Mouse (Mus musculus) midbrain, embryonic 14.5 days (tissue): ENCODE data around the gene Pcbp3. TPM values are rescaled to one million over a fixed set of nuclear protein-coding genes. Genes with fewer than 3 reads are reported as not detected.
A peak's percentile ranks its signal among the peaks of the same experiment; 100 is the strongest.

ENCODE experiments used
- ATAC-seq: fragments of 200-750 bp; cut with Nextera tagmentation; 2 replicates; pipeline ENCODE4 v1.8.0; 2017; ENCODE audit warnings: moderate number of reproducible peaks, moderate library complexity; ENCODE audit not compliant: low FRiP score, low TSS enrichment
- DNase-seq: peaks from one replicate; pipeline ENCODE4 v3.0.0-alpha.2; 2015
- H3K27ac ChIP-seq: fragments of 300-500 bp; sonication (generic); replicated peaks from 2 replicates; pipeline ENCODE4 v1.5.1; 2014; ENCODE audit warnings: mild to moderate bottlenecking, low read depth, low read length, moderate library complexity
- H3K27me3 ChIP-seq: fragments of 300-500 bp; sonication (generic); 2 replicates; pipeline ENCODE4 v1.6.1; 2014; ENCODE audit warnings: low read length, control low read depth, mixed read lengths; ENCODE audit not compliant: control insufficient read depth, insufficient read depth
- H3K36me3 ChIP-seq: fragments of 300-500 bp; sonication (generic); 2 replicates; pipeline ENCODE4 v1.6.1; 2014; ENCODE audit warnings: low read length, control low read depth; ENCODE audit not compliant: control insufficient read depth, insufficient read depth
- H3K4me1 ChIP-seq: fragments of 300-500 bp; sonication (generic); 2 replicates; pipeline ENCODE4 v1.6.1; 2014; ENCODE audit warnings: mild to moderate bottlenecking, antibody characterized with exemption, low read length, control low read depth; ENCODE audit not compliant: control insufficient read depth, insufficient read depth
- H3K4me2 ChIP-seq: fragments of 300-500 bp; sonication (generic); 2 replicates; pipeline ENCODE4 v1.6.1; 2014; ENCODE audit warnings: mild to moderate bottlenecking, low read length, moderate library complexity
- H3K4me3 ChIP-seq: fragments of 300-500 bp; sonication (generic); replicated peaks from 2 replicates; pipeline ENCODE4 v1.5.1; 2014; ENCODE audit warnings: low read depth, low read length
- H3K9ac ChIP-seq: fragments of 300-500 bp; sonication (generic); replicated peaks from 2 replicates; pipeline ENCODE4 v1.6.1; 2014; ENCODE audit warnings: mild to moderate bottlenecking, low read length, moderate library complexity
- H3K9me3 ChIP-seq: fragments of 300-500 bp; sonication (generic); 2 replicates; pipeline ENCODE4 v1.6.1; 2016; ENCODE audit warnings: low read length, control low read depth, mixed read lengths; ENCODE audit not compliant: control insufficient read depth
- WGBS: fragments of 180-500 bp; shearing (Covaris S2); extraction: QIAGEN DNeasy Blood & Tissue Kit; methylation state at CpG from one replicate; pipeline ENCODE4 v1.1.7; 2014; 5-methylcytosine and 5-hydroxymethylcytosine counted together
- polyA plus RNA-seq: library from polyadenylated mRNA; unstranded; fragments of >200 nt; fragmentation: Nextera tagmentation; extraction: Ambion mirVana; gene quantifications from 2 replicates; pipeline ENCODE4 v1.2.1, GENCODE M21; 2014

Gene Pcbp3
- polyA plus RNA-seq, 1 experiment from 2014 or later: 37.3 TPM

GRCm38 (mm10) chr10:76956200-76956599, 5.5 kb downstream of the Pcbp3 start:
- Histone ChIP-seq H3K9ac (no peak overlapping the region), H3K27ac (no peak overlapping the region), H3K4me2 (no peak overlapping the region), H3K9me3 (no peaks in the 10 kb centered on the region), H3K27me3 (no peaks in the 10 kb centered on the region), H3K4me1 (peaks cover 14% of the 10 kb centered on the region), H3K36me3 (no peaks in the 10 kb centered on the region), H3K4me3 (no peak overlapping the region)
- WGBS: 4% methylated on average over 6 of the region's 6 CpGs
- DNase-seq (no peak), ATAC-seq (no peak)

- ATAC-seq: no peak
- no peak overlapping the region for H3K9ac ChIP-seq
- H3K27ac ChIP-seq: no peak overlapping the region
- no peaks in the 10 kb centered on the region for H3K9me3 ChIP-seq
- H3K4me2 ChIP-seq: no peak overlapping the region
- H3K4me3 ChIP-seq: no peak overlapping the region
- H3K36me3 ChIP-seq: no peaks in the 10 kb centered on the region
- no peaks in the 10 kb centered on the region for H3K4me1 ChIP-seq
- WGBS: 57% methylated on average over 4 of the region's 4 CpGs
- no peaks in the 10 kb centered on the region for H3K27me3 ChIP-seq
- DNase-seq: no peak
Observed at GRCm38 (mm10) chr10:76941038-76941437, 20.6 kb downstream of the Pcbp3 start.

GRCm38 (mm10) chr10:76936827-76937226, 24.9 kb downstream of the Pcbp3 start:
- no peak overlapping the region for H3K4me2 ChIP-seq
- H3K27me3 ChIP-seq: no peaks in the 10 kb centered on the region

GRCm38 (mm10) chr10:76934805-76935204, 26.9 kb downstream of the Pcbp3 start:
- ATAC-seq (no peak), DNase-seq (no peak)
- Histone ChIP-seq H3K9me3 (no peaks in the 10 kb centered on the region), H3K4me3 (no peak overlapping the region), H3K27me3 (no peaks in the 10 kb centered on the region), H3K36me3 (no peaks in the 10 kb centered on the region), H3K27ac (no peak overlapping the region), H3K9ac (no peak overlapping the region), H3K4me1 (no peaks in the 10 kb centered on the region), H3K4me2 (no peak overlapping the region)
- WGBS: 65% methylated on average over 5 of the region's 5 CpGs

More at GRCm38 (mm10) chr10:76936827-76937226, 24.9 kb downstream of the Pcbp3 start:
- ATAC-seq (no peak), DNase-seq (no peak)
- 92% methylated on average over 6 of the region's 6 CpGs for WGBS
- Histone ChIP-seq H3K36me3 (no peaks in the 10 kb centered on the region), H3K4me1 (no peaks in the 10 kb centered on the region), H3K9me3 (no peaks in the 10 kb centered on the region), H3K27ac (no peak overlapping the region), H3K9ac (no peak overlapping the region), H3K4me3 (no peak overlapping the region)

- H3K27ac ChIP-seq: no peak overlapping the region
- H3K4me1 ChIP-seq: no peaks in the 10 kb centered on the region
- 94% methylated on average over 1 of the region's 1 CpGs for WGBS
- no peaks in the 10 kb centered on the region for H3K36me3 ChIP-seq
- ATAC-seq (no peak), DNase-seq (no peak)
- H3K9ac ChIP-seq: no peak overlapping the region
- no peaks in the 10 kb centered on the region for H3K9me3 ChIP-seq
- no peak overlapping the region for H3K4me2 ChIP-seq
- no peak overlapping the region for H3K4me3 ChIP-seq
- no peaks in the 10 kb centered on the region for H3K27me3 ChIP-seq
Observed at GRCm38 (mm10) chr10:76931794-76932193, 29.9 kb downstream of the Pcbp3 start.

GRCm38 (mm10) chr10:76931122-76931521, 30.6 kb downstream of the Pcbp3 start:
- 90% methylated on average over 6 of the region's 6 CpGs for WGBS
- Histone ChIP-seq H3K4me1 (no peaks in the 10 kb centered on the region), H3K4me3 (no peak overlapping the region), H3K9ac (no peak overlapping the region), H3K36me3 (no peaks in the 10 kb centered on the region), H3K27me3 (no peaks in the 10 kb centered on the region), H3K4me2 (no peak overlapping the region), H3K27ac (no peak overlapping the region), H3K9me3 (no peaks in the 10 kb centered on the region)
- no peak for ATAC-seq
- DNase-seq: no peak

GRCm38 (mm10) chr10:76924441-76924840, 37.2 kb downstream of the Pcbp3 start:
- Histone ChIP-seq H3K4me1 (no peaks in the 10 kb centered on the region), H3K4me3 (no peak overlapping the region), H3K9me3 (no peaks in the 10 kb centered on the region), H3K36me3 (no peaks in the 10 kb centered on the region), H3K4me2 (no peak overlapping the region), H3K27ac (no peak overlapping the region), H3K9ac (no peak overlapping the region), H3K27me3 (no peaks in the 10 kb centered on the region)
- DNase-seq (no peak), ATAC-seq (no peak)
- WGBS: 96% methylated on average over 2 of the region's 2 CpGs

GRCm38 (mm10) chr10:76918086-76918485, 43.6 kb downstream of the Pcbp3 start:
- H3K36me3 ChIP-seq: no peaks in the 10 kb centered on the region
- H3K27ac ChIP-seq: no peak overlapping the region
- no peak overlapping the region for H3K4me3 ChIP-seq
- H3K27me3 ChIP-seq: no peaks in the 10 kb centered on the region
- WGBS: 90% methylated on average over 3 of the region's 3 CpGs
- no peak for DNase-seq
- H3K9me3 ChIP-seq: no peaks in the 10 kb centered on the region
- no peaks in the 10 kb centered on the region for H3K4me1 ChIP-seq
- no peak overlapping the region for H3K9ac ChIP-seq
- no peak for ATAC-seq
- H3K4me2 ChIP-seq: no peak overlapping the region

- DNase-seq: peak; percentile 5
- H3K27ac ChIP-seq: no peak overlapping the region
- 89% methylated on average over 10 of the region's 10 CpGs for WGBS
Observed at GRCm38 (mm10) chr10:76906434-76906833, 55.3 kb downstream of the Pcbp3 start.

More at GRCm38 (mm10) chr10:76906434-76906833, 55.3 kb downstream of the Pcbp3 start:
- Histone ChIP-seq H3K9ac (no peak overlapping the region), H3K27me3 (no peaks in the 10 kb centered on the region), H3K36me3 (no peaks in the 10 kb centered on the region), H3K4me2 (no peak overlapping the region), H3K4me1 (peaks cover 10% of the 10 kb centered on the region; the same call in 1 of the 2 replicates), H3K9me3 (no peaks in the 10 kb centered on the region), H3K4me3 (no peak overlapping the region)
- ATAC-seq: no peak
